Mouse (Mus musculus): ENCODE data around the gene Nrros.

DNA sequence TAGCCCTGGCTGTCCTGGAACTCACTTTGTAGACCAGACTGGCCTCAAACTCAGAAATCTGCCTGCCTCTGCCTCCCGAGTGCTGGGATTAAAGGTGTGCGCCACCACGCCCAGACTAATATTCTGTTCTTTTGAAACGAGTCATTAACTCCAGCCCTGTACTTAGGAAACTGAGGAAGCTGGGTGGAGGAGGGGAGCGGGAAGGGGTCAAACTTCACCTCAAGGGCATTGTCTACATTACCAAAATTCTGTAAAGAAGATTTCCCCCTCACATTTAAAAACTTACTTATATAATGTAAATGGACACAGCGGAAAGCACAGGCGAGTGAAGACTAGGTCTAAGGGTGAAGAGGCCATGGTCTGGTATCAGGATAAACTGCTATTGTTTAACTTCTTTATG lies 41.4 kb downstream of the Nrros start:
- TF ChIP-seq CTCF (conservative IDR thresholded peaks at IDR 0.05; ENCODE audit: low read length) (no peak), POU5F1 (IDR thresholded peaks at IDR 0.05; ENCODE audit: borderline replicate concordance, low read length) (no peak)
